Mouse (Mus musculus): ENCODE results near the gene Phb2.
"Not testable (repeated sequence)": the region's sequence is repeated elsewhere in the genome, so short reads cannot be mapped to it uniquely, and the experiment has no call there.

Gene Phb2

DNA sequence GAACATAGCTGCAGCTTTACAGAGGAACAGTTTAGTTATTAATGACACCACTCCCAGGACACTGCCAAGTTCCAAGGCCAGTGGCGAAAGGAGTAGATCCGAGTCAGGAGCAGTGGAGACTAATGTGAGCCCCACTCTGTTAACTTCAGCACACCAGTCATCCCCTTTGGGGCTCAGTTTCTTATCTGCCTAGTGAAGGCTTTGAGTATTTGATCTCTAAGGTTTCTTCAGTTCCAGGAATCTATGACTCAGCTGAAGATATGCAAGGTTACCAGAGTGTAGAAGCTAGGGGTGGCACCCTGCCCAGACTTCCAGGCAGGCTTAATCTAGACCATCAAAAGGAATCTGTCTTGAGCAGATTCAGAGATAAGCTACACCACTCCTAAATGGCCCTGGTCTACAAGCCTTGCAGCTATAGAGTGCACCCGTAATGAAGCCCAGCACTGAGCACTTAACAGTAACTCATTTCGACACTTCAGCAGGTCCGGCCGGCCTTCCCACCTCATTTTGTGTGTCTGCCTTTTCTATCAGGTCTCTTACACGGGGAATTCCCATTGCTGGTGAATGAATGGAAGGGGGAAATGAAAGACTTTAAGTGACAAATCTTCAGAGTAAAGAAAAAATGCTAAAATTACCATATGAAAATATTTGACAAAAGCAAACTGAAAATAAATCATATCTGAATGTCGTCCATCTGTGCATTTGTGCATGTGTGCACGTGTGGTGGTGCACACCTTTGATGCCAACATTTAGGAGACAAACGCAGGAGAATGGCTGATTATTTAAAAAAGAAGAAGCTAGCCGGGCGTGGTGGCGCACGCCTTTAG lies 28.3 kb upstream of the Phb2 start:
- Histone ChIP-seq H3K27me3 (ENCODE audit: control insufficient read depth, insufficient read depth, low read length, poor library complexity, severe bottlenecking) (no peaks in the 10 kb centered on the region), H3K36me3 (ENCODE audit: control insufficient read depth, insufficient read depth, low read length, poor library complexity, severe bottlenecking) (no peaks in the 10 kb centered on the region)
- DNase-seq (ENCODE audit: low read depth, low spot score): no peak

DNA sequence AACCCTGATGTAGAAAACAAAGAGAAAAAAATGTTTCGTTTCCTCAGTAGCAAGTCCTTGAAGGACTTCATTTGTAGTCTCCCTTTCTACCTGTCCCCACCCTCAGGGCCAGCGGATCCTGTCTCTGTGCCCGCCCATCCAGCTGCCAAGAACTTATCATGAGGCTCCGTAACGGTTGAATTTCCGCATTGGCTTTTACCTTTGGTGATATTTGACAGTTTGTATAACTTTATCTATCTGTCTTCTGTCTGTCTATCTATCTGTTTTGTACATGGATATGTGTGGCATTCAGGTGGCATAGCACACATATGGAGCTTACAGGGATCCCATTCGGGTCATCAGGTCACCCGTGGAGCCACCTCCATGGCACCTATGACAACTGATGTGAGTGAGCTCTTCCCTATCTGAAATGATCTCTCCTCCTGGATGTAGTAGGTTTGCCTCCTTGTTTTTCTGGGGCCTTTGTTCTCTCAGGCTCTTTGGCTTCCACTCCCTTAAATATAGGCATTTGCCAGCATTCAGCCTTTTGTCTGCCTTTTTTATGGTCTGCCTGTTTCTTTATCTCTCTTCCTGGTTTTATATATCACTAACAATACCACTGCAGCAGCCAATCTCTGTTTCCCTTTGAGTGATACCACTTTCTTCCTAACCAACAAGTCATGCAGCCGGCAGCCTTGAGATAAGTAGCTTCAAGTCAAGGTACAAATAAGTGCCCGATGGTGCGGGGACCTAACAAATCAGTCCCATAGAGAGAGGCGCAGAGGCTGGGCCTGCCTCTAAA lies 26.3 kb upstream of the Phb2 start:
- DNase-seq (ENCODE audit: low read depth, low spot score): no peak
- Histone ChIP-seq H3K27me3 (ENCODE audit: control insufficient read depth, insufficient read depth, low read length, poor library complexity, severe bottlenecking) (no peaks in the 10 kb centered on the region), H3K36me3 (ENCODE audit: control insufficient read depth, insufficient read depth, low read length, poor library complexity, severe bottlenecking) (no peaks in the 10 kb centered on the region)

DNA sequence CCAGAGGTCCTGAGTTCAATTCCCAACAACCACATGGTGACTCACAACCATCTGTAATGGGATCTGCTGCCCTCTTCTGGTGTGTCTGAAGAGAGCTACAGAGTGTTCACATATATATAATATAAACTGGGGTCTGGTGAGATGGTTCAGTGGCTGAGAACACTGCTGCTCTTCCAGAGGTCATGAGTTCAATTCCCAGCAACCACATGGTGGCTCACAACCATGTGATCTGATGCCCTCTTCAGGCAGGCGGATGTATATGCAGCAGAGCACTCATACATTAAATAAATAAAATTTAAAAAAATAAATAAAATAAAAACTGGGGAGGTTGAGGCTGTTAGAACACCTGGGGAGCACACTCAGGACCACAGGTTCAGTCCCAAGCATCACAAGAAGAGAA lies 25.5 kb upstream of the Phb2 start:
- not testable (repeated sequence) for H3K36me3 ChIP-seq (ENCODE audit: control insufficient read depth, insufficient read depth, low read length, poor library complexity, severe bottlenecking); DNase-seq (ENCODE audit: low read depth, low spot score)

DNA sequence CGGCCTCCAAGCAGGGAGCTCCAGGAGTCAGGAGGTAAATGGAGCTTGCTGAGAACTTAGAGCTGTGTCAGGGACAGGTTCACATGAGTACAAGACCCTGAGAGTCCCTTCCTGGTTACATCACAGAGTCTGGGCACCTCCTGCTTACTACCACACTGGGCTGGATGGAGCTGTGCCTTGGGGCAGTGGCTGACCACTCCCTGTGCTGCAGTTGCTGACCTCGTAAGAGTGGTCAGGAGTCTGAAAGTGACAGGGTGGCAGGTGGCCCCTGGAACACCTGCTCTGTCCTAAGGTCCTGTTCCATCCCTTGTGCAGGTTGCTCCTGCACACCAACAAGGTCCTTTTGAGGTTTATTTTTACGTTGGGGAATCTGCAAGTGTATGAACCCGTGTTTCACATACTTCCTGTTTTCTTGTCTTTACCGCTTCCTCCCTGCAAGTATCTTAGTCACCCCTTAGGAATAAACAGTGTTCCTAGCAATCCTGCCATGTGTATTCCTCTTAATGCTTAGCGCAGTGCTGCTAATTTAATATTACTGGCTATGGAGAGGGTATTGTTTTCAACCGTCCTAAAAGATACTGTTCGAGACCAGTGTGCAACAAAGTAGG lies 23.9 kb upstream of the Phb2 start:
- no peak for DNase-seq (ENCODE audit: low read depth, low spot score)
- H3K36me3 ChIP-seq (ENCODE audit: control insufficient read depth, insufficient read depth, low read length, poor library complexity, severe bottlenecking): no peaks in the 10 kb centered on the region

More for the DNA sequence above, 25.5 kb upstream of the Phb2 start:
- not testable (repeated sequence) for H3K27me3 ChIP-seq (ENCODE audit: control insufficient read depth, insufficient read depth, low read length, poor library complexity, severe bottlenecking)

DNA sequence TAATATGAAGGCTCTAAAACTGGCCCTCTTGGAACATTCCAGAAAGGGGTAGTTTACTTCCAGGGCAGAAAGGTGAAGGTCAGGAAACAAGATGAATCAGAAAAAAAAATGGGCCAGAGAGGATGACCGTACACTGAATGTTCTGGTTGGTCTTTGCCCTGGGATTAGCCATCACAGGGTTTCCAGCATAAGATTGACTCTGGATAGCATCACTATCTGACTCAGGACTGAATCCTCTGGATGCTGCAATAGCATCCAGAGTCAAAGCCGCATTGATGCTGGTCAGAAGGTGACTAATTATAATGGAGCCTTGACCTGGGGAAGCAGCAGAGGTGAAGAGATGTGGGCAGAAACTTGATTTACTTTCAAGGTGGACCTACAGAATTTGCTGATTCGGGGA lies 23.1 kb upstream of the Phb2 start:
- Histone ChIP-seq H3K36me3 (ENCODE audit: control insufficient read depth, insufficient read depth, low read length, poor library complexity, severe bottlenecking) (no peaks in the 10 kb centered on the region), H3K27me3 (ENCODE audit: control insufficient read depth, insufficient read depth, low read length, poor library complexity, severe bottlenecking) (no peaks in the 10 kb centered on the region)
- DNase-seq (ENCODE audit: low read depth, low spot score): no peak

More for the DNA sequence above, 23.9 kb upstream of the Phb2 start:
- no peaks in the 10 kb centered on the region for H3K27me3 ChIP-seq (ENCODE audit: control insufficient read depth, insufficient read depth, low read length, poor library complexity, severe bottlenecking)

DNA sequence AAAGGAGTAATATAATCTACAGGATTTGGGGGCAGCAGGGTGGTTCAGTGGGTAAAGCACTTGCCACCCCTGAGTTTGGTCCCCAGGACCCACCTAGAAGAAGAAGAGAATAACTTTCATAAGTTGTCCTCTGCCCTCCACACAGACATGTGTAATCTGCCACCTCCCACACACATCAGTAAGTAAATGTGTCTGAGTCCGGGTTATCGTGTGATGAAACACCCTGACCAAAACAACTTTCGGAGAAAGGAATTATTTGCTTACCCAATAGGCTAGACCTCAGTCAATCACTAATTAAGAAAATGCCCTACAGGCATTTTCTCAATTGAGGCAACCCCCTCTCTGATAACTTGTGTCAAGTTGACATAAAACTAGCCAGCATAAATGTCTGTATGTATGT lies 21.6 kb upstream of the Phb2 start:
- H3K36me3 ChIP-seq (ENCODE audit: control insufficient read depth, insufficient read depth, low read length, poor library complexity, severe bottlenecking): no peaks in the 10 kb centered on the region
- H3K27me3 ChIP-seq (ENCODE audit: control insufficient read depth, insufficient read depth, low read length, poor library complexity, severe bottlenecking): no peaks in the 10 kb centered on the region
- DNase-seq (ENCODE audit: low read depth, low spot score): no peak

DNA sequence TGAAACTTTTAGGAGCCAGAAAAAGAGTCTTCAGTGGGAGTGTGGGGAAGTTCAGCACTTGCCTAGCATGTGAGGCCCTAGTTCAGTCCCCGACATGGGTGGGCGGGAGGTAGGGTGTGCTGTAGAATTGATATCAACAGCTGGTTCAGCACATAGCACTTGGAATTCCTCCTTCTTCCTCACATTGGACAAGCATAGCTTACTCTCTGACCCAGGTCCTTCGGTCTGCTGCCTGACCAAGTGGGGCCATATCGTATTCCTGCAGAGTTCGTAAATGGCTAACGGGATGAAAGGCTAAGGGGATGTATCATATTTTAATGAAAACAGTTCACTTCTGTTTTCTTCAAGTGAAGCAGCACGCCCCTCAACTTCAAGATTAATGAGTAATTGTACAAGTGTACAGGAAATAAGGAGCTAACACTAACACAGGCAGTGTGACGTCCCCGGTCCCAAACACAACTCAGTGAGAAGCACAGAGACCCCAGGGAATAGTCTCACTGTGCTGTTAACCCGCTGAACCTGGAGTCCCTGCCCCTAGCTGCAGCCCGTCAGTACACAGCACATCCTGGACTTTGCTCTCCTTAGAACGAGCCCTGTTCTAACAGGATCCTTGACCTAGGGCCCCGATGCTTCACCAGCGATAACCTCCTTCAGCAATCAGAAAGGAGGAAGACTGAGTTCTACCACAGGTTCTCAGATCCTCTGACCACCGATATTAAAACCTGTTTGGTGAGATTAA lies 18.7 kb upstream of the Phb2 start:
- no peaks in the 10 kb centered on the region; the same call in 1 of the 2 replicates for H3K36me3 ChIP-seq (ENCODE audit: control insufficient read depth, insufficient read depth, low read length, poor library complexity, severe bottlenecking)
- DNase-seq (ENCODE audit: low read depth, low spot score): no peak
- no peaks in the 10 kb centered on the region for H3K27me3 ChIP-seq (ENCODE audit: control insufficient read depth, insufficient read depth, low read length, poor library complexity, severe bottlenecking)

DNA sequence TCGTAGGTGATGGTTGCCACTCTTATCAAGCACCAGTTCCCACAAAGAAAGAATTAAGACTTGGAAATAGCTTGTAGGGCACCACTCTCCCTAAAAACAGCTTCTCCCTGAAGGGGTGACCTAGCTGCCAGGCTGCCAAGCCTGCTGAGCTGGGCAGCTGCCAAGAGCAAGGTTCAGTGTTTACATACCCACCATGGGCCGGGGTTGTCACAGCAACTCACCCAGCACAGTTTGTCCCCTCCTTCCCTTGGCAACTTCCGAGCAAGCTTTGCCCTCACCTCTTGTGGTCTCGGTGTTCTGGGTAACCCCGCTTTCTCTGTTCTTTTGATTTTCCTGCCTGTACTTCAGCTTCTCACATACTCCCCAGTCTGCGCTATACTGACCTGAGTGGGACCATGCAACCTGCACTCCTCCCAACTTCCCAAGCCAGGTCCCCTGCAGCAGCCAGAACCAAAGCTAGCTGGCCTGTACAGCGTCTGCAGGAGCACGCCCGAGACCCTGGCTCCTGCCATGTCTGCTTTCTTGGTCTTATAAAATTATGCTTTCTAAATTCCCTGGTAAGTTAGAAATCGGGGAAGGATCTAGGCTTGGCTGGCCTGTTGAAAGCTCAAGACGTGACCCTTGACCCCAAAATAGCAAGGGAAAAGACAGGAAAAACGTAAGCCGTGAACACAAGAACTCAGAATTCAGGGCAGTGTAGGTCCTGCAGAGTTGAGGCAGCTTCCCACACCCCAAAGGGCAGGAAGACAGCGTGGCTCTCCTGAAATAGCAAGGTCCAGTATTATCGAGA lies 17.8 kb upstream of the Phb2 start:
- no peak for DNase-seq (ENCODE audit: low read depth, low spot score)
- Histone ChIP-seq H3K27me3 (ENCODE audit: control insufficient read depth, insufficient read depth, low read length, poor library complexity, severe bottlenecking) (no peaks in the 10 kb centered on the region), H3K36me3 (ENCODE audit: control insufficient read depth, insufficient read depth, low read length, poor library complexity, severe bottlenecking) (no peaks in the 10 kb centered on the region; the same call in none of the 2 replicates)

DNA sequence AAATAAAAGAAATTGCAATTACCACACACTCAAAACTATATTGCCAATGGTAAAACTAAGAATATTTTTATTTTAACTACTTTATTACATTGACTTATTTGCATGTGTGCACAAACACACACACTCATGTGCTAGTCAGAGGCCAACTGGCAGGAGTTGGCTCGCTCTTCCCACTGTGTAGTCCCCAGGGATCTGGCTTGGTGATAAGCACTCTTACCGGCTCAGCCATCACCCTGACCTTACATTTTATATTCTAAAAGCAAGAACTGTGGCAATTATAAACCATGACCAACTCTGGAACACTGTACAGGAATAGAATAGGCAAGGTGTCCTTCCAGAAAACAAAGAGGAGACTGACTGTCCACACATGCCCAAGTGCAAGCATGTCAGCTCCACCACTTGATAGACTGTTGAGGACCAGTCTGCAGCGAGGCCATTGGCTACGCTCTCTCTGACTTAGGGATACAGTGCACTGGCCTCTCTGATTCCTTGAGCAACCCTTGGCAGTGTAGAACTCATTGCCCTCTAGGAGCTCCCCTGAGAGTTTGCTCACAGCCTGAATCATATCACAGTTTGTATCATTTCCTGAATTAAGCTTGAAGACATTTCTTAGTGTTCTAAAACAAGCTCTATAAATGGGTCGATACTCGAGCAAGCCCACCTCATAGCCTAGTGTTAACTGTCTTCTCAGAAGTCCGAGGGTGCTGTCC lies 15.5 kb upstream of the Phb2 start:
- H3K36me3 ChIP-seq (ENCODE audit: control insufficient read depth, insufficient read depth, low read length, poor library complexity, severe bottlenecking): no peaks in the 10 kb centered on the region; the same call in none of the 2 replicates
- H3K27me3 ChIP-seq (ENCODE audit: control insufficient read depth, insufficient read depth, low read length, poor library complexity, severe bottlenecking): no peaks in the 10 kb centered on the region
- DNase-seq (ENCODE audit: low read depth, low spot score): no peak

DNA sequence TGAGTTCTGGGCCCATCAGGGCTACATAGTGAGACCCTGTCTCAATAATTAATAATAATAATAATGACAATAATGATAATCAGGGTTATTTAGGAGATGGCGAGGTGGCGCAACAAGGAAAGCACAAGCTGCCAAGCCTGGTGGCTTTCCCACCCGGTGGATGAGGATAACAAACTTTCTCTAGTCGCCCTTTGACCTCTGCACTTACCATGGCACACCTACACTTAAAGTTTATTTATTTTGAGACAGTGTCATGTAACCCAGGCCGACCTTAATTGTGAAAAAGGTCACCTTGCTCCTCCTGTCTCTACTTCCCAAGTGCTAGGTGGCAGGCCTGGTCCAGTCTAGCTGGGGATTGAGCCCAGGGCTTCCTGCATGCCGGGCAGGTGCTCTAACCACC lies 13.4 kb upstream of the Phb2 start:
- DNase-seq (ENCODE audit: low read depth, low spot score): no peak
- H3K36me3 ChIP-seq (ENCODE audit: control insufficient read depth, insufficient read depth, low read length, poor library complexity, severe bottlenecking): peaks cover 5% of the 10 kb centered on the region

DNA sequence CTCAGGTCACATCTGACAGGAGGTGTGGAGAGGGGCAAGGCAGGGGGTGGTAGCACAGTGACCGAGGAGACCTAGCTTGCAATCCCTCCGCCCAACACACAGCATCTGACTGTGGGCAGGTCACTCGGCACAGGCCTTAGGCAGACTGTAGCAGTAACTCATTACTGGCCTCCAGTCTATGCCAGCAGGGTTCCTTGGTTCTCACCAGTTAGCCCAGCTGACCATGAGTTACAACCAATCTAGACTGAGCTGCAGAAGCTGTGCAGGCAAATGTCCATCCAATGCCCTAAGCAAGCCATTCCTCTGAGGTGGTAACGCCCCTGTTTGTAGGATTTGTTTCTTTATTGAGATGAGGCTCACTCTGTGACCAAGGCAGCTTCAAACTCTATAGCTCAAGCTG lies 12.8 kb upstream of the Phb2 start:
- no peak for DNase-seq (ENCODE audit: low read depth, low spot score)
- peaks cover 8% of the 10 kb centered on the region for H3K36me3 ChIP-seq (ENCODE audit: control insufficient read depth, insufficient read depth, low read length, poor library complexity, severe bottlenecking)
- no peaks in the 10 kb centered on the region for H3K27me3 ChIP-seq (ENCODE audit: control insufficient read depth, insufficient read depth, low read length, poor library complexity, severe bottlenecking)

More for the DNA sequence above, 13.4 kb upstream of the Phb2 start:
- H3K27me3 ChIP-seq (ENCODE audit: control insufficient read depth, insufficient read depth, low read length, poor library complexity, severe bottlenecking): no peaks in the 10 kb centered on the region

DNA sequence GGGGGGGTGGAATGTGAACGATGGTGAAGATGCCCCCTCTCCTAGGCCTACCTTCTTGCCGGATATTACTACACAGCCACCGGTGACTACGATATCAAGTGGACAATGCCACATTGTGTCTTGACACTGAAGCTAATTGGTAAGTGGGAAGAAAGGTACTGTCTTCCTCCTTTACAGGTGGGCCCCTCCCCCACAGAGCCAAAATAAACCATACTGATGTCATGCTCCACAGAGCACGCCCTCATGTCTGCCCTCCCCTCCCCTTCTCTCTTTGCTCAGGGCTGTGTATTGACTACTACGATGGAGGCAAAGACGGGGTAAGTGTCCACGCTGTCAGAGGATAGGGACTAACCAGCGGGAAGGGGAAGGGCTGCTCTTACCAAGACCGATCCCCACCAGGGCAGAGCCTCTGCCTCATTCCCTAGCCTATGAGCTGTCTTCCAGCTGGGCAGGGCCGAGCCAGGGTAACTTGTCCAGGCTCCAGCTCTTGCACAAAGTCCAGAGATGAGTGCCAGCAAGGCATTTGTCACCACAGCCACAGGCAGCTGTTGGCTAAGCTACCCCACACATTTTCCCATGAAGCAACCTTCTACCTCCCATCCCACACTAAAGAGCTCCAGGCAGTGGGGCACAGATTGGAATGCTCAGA lies 12.1 kb upstream of the Phb2 start:
- DNase-seq (ENCODE audit: low read depth, low spot score): no peak

DNA sequence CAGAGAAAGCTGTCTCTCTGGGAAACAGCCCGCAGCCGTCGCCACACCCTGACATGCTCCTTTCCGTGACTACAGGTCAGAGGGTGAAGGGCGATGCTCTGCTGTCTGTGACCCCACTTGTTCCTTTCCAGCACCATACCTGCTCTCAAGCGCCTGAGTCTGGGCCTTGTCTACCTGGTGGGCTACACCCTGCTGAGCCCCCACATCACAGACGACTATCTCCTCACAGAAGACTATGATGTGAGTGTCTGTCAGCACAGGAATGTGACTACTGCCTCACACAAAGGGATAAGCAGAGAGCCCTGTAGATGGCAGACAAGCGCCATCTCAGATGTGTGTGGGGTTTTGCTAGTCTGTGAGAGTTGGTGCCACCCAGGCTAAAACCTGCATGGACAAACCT lies 10.8 kb upstream of the Phb2 start:
- H3K27me3 ChIP-seq (ENCODE audit: control insufficient read depth, insufficient read depth, low read length, poor library complexity, severe bottlenecking): no peaks in the 10 kb centered on the region
- peak; percentile 57 for DNase-seq (ENCODE audit: low read depth, low spot score)
- H3K36me3 ChIP-seq (ENCODE audit: control insufficient read depth, insufficient read depth, low read length, poor library complexity, severe bottlenecking): peaks cover 15% of the 10 kb centered on the region

More for the DNA sequence above, 12.1 kb upstream of the Phb2 start:
- peaks cover 10% of the 10 kb centered on the region for H3K36me3 ChIP-seq (ENCODE audit: control insufficient read depth, insufficient read depth, low read length, poor library complexity, severe bottlenecking)
- H3K27me3 ChIP-seq (ENCODE audit: control insufficient read depth, insufficient read depth, low read length, poor library complexity, severe bottlenecking): no peaks in the 10 kb centered on the region
